Mouse (Mus musculus) mammary gland, adult 2 months (tissue): ENCODE measurements around the gene Anapc15. TPM values are rescaled to one million over a fixed set of nuclear protein-coding genes. Genes with fewer than 3 reads are reported as not detected.

ENCODE experiments used
- polyA plus RNA-seq: library from polyadenylated mRNA; depleted of rRNA; stranded (reverse); fragments of >200 nt; gene quantifications from 2 replicates; pipeline ENCODE4 v1.2.3, GENCODE M21; 2012; ENCODE audit warnings: low replicate concordance; rRNA removed

Anapc15 gene
- polyA plus RNA-seq = 45.5 and 65.2 TPM in 2 replicates

GRCm38 (mm10) chr7:101863415-101863814 lies at the start of gene Anapc15:
Gene Anapc15 (plus strand): TSS chr7:101863715.

GRCm38 (mm10) chr7:101817861-101818401 lies 45.6 kb upstream of the Anapc15 start, which contains the start of gene Phox2a:
Gene Phox2a (plus strand): TSS chr7:101818313.

GRCm38 (mm10) chr7:101837606-101838471 lies 25.7 kb upstream of the Anapc15 start, which contains the start of gene Inppl1:
Gene Inppl1 (minus strand): TSS chr7:101838229.

GRCm38 (mm10) chr7:101857094-101857493 lies 6.4 kb upstream of the Anapc15 start, which contains the start of gene Folr2:
Gene Folr2 (minus strand): TSS chr7:101857194.

GRCm38 (mm10) chr7:101870629-101871028 lies 7.1 kb downstream of the Anapc15 start, which contains the start of gene Folr1:
Gene Folr1 (minus strand): TSS chr7:101870788.

GRCm38 (mm10) chr7:101905561-101906286 lies 42.2 kb downstream of the Anapc15 start, which contains the start of gene Lamtor1:
Gene Lamtor1 (plus strand): TSS chr7:101905904.

GRCm38 (mm10) chr7:101906287-101906681 lies 42.8 kb downstream of the Anapc15 start, which contains the start of gene Tomt:
Gene Tomt (minus strand): TSS chr7:101906359.

GRCm38 (mm10) chr7:101933751-101934240 lies 70.3 kb downstream of the Anapc15 start, which contains the start of the genes Lrrc51 and Numa1:
Gene Lrrc51 (minus strand): TSS chr7:101933895.
Gene Numa1 (plus strand): TSS chr7:101934111.

Other genes starting within 250 kb of the Anapc15 start
- 23.6 and 48.0 TPM in 2 replicates for gene Clpb, start 200.1 kb upstream of the Anapc15 start, polyA plus RNA-seq
- 0.17 TPM in 1 of 2 replicates, not detected in the other for gene Phox2a, start 45.4 kb upstream of the Anapc15 start, polyA plus RNA-seq
- gene Inppl1, start 25.5 kb upstream of the Anapc15 start, polyA plus RNA-seq = 117 and 153 TPM in 2 replicates
- 99.2 and 198 TPM in 2 replicates for gene Folr2, start 6.5 kb upstream of the Anapc15 start, polyA plus RNA-seq
- 4.3 and 4.6 TPM in 2 replicates for gene Folr1, start 7.1 kb downstream of the Anapc15 start, polyA plus RNA-seq
- gene Lamtor1, start 42.2 kb downstream of the Anapc15 start, polyA plus RNA-seq = 312 and 343 TPM in 2 replicates
- gene Tomt, start 42.6 kb downstream of the Anapc15 start, polyA plus RNA-seq = 0.60 and 0.75 TPM in 2 replicates
- gene Lrrc51, start 70.2 kb downstream of the Anapc15 start, polyA plus RNA-seq = 10.1 and 22.7 TPM in 2 replicates
- gene Numa1, start 70.4 kb downstream of the Anapc15 start, polyA plus RNA-seq = 88.8 and 110 TPM in 2 replicates
- 18.8 and 23.5 TPM in 2 replicates for gene Il18bp, start 155.0 kb downstream of the Anapc15 start, polyA plus RNA-seq
- gene Rnf121, start 201.8 kb downstream of the Anapc15 start, polyA plus RNA-seq = 12.6 and 30.7 TPM in 2 replicates
- gene Xndc1, start 201.8 kb downstream of the Anapc15 start, polyA plus RNA-seq = 20.6 and 21.7 TPM in 2 replicates
- gene Xntrpc, start 202.0 kb downstream of the Anapc15 start, polyA plus RNA-seq = 4.1 and 4.3 TPM in 2 replicates
- 0.73 TPM in 1 of 2 replicates, not detected in the other for gene Trpc2, start 219.4 kb downstream of the Anapc15 start, polyA plus RNA-seq
- gene Art1, start 238.0 kb downstream of the Anapc15 start, polyA plus RNA-seq = 0.29 and 82.2 TPM in 2 replicates
- 0.24 and 6.7 TPM in 2 replicates for gene Art5, start 245.8 kb downstream of the Anapc15 start, polyA plus RNA-seq